Mouse (Mus musculus) liver, adult (tissue): ENCODE results near the gene Gm29666.

Source experiments
- GATA4 ChIP-seq: IDR thresholded peaks from 2 replicates; pipeline ENCODE4 v1.6.1; 2014; ENCODE audit warnings: mild to moderate bottlenecking, low read length; ENCODE audit not compliant: insufficient replicate concordance

Gene Gm29666

GRCm38 (mm10) chr15:84919938-84920337 lies at the start of gene Gm29666:
Gene Gm29666 (minus strand): TSS chr15:84920038.
- no peak for TF ChIP-seq GATA4

DNA sequence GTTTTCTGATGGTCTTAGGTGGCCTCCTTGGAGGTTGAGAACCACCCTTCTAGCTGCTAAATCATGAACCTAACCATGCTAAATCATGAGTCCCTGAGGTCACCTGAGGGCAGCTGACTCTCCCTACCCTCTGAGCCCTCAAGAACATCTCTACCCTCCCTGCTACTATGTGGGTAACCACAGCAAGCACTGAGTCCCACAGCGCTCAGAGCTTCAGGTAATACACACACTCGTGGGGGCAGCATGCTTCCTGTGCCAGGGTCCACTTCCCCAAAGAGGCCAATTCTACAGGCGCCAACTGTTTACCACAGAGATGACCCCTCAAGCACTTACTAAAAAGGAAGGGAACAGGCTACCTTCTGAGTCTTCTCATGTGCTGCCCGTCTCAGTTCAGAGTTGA lies 48.7 kb upstream of the Gm29666 start:
- TF ChIP-seq GATA4: no peak

DNA sequence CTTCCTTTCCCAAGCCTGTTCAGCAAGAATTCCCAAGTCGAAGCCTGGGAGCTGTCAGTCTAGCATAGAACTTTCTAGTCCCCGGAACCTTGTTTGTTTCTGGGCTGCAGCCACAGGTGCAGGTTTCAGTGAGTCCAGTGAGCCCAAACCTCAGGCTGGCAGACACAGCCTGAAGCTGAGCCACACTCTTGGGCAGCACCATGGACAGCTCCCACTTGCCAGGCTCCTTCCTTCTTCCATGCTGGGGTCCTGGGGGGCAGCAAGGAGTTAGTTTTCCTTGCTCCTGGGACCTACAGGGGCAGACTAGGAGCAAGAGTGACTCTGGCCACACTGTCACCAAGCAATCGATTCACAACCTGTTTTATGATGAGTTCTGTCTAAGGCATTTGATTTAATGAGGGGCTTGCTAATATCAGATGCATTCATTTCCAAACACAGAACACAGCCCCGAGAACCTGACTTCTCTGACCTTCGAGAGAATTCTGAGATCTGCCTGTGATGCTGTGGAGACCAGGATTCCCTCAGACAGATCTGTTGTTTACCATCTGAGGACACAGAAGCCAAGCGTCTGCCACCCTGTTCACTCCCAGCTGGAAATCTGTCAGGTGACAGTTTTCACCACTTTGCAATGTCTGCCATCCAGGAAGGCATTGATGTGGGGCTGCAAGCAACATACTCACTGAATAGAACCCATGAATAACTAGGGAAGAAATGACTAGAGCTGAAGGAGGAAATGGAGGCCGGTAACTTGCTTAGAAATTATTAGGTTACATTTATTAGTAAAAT lies 45.9 kb upstream of the Gm29666 start:
- TF ChIP-seq GATA4: no peak

DNA sequence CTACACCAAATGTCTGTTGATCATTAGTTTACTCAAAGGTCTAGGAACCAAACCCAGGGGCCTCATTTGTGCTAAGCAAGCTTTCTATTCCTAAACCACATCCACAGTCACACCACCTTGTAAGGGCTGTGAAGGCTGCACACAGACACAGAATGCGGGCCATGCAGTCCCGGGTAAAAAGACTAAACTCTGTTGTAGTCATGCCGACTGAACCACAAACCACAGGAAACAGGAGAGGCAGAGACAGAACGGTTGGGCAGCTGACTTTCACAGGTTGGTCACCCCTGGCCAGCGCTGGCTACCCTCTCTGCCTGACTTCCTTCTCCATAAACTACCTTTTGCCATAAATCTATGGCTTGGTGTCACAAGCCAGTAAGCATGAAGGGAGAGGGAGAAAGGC lies 44.9 kb upstream of the Gm29666 start:
- no peak for TF ChIP-seq GATA4

DNA sequence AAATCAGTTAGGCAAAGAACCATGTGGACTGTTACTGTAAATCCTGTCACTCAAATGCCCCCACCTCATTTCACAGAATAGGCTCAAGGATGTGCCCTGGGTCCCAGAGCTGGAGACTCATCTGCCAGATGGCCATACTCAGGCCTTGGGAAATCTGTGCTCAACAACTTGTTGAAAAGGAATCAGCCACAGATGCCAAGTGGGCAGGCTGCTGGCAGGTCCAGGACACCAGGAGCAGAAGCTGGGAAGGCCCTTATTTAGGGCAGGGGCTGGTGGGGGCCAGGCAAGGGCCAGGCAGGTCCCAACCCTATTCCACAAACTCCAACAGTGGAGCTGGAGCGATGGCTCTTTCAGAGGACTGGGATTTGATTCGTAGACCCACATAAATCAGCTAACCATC lies 42.7 kb upstream of the Gm29666 start:
- no peak for TF ChIP-seq GATA4

DNA sequence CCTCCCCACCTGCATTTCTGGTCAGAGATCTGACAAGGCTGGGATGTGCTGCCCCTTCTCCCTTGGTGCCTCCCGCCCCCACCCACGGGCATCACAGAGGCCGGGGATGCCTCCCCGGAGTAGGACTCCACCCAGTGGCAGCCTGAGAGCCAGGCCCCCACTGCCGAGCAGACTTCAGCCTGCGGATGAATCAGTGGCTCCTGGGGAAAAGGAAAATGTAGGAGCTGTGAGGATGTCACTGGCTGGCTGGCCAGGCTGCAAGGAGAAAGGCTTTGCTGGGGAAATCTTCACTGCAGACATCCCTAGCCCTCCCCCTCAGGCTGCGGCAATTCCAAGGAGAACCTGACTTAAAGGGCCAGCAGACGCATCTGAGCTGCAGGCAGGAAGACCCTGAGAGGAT lies 40.9 kb upstream of the Gm29666 start:
- TF ChIP-seq GATA4: no peak

DNA sequence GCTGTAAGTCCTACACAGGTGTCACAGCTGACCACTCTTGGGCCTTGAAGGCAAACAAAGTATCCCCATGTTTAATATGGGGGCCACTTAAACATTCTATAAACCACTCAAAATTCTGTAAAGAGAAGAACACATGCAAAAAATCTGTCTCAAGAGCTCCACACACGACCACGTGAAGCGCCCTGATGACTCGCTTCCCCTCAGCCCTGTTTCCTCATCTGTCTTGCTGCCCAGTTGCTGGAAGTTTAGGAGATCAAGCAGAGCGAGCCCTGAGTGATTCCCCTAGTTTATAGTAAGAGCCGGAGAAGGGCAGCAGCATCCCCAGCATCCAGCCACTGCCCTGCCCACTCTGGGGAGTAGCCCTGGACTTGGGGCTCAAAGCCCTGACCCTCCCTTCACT lies 40.1 kb upstream of the Gm29666 start:
- TF ChIP-seq GATA4: no peak

DNA sequence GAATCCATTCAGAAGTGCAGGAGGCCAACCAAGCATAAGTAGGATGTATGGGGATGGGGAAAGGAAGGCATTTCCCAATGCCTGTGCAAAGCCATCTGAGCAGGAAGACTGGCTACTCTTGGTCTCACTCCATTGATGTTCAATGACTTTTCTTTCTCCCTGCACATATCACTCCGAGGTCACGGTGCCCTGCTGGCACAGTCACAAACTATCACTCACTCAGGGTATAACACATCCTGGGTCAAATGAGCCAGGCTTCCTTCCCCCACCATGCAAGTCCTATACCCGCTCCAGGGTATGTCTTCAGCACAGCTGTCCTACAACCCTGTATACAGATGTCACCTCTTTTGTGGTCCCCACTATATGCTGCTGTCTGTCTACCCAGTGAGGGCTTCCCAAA lies 38.5 kb upstream of the Gm29666 start:
- TF ChIP-seq GATA4: no peak

DNA sequence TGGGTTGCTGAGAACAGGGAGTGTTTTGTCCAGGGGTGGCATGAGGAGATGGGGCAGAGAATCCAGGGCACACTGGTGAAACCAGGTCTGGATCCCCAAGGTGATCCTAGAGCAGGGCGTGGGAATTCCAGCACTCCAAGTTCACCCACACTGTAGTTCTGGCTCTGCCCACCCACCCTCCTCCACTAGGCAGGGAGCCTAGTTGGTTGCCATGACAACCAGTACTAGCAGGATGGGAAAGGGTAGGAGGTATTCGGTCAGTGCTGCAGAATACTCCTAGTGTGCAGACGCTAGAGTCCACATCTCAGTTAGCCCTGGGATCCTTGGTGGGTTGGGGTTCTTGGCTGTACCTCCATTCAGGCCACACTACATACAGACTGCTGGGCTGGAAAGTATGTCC lies 38.0 kb upstream of the Gm29666 start:
- TF ChIP-seq GATA4: no peak

DNA sequence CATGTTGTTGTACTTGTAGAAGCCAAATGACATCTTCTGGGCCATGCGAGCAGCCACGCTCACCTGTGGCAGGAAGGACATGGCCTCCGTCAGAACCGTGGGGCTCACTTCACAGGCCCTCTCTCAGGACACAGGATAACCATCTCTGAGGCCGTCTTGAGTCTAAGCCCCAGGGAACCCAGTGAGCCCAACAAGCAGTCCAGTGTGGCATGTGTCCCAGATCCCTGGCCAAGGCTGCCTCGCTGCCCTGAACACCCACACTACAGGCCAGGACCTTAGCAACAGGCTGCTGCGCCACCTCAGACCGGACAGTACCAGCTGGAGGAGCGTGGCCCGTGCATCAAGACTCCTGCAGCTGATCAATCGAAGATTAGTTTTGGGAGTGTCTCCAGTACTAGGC lies 33.4 kb upstream of the Gm29666 start:
- no peak for TF ChIP-seq GATA4

GRCm38 (mm10) chr15:84950053-84950452 lies 30.2 kb upstream of the Gm29666 start:
- no peak for TF ChIP-seq GATA4

GRCm38 (mm10) chr15:84948990-84949389 lies 29.2 kb upstream of the Gm29666 start:
- no peak for TF ChIP-seq GATA4

DNA sequence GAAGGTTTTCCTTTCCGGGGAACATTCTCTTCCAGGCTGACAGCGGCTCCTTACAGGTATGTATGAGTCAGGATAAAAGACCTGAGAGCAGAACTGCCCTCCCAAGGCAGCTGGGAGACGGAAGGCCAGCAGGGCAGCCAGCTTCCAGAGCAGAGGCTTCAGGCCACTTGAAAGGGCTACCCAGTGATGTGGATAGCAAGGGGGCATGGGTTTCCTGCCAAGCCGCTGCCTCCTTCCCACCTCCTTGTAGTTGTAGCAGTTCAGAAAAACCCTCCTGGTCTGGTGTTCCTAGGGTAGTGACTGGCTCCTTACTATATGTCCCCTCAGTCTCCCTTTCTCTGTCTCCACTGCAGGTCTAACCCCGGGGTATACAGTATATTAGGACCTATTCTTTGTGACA lies 24.5 kb upstream of the Gm29666 start:
- TF ChIP-seq GATA4: no peak

DNA sequence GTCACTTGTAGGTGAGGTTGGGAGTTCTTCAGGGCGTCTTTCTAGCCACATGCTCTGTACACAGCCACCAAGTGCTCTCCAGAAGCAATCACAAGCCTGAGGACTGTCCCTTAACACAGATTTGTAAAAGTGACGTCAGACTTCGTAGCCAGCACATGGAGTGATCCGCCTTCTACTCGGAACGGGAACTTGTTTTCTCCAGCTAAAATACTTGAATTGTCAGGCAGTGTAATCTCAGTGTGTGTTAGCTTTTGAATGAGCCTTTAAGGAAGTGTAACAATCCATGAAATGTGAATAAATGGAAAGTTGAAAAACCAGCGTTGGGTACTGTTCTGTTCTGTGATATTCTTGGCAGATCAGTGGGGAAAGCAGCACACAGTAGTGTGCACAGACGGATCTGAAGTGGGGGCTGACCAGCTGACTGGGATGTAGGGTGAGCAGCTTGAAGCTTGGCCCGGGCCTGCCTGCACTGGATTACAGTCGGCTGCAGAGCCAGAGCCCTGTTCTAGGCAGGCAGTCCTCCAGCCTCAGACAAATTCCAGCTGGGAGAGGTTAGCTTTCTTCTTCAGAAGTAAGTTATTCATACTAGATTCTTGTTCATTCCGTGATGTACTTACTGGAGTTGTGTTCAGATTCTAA lies 22.9 kb upstream of the Gm29666 start:
- TF ChIP-seq GATA4: no peak

DNA sequence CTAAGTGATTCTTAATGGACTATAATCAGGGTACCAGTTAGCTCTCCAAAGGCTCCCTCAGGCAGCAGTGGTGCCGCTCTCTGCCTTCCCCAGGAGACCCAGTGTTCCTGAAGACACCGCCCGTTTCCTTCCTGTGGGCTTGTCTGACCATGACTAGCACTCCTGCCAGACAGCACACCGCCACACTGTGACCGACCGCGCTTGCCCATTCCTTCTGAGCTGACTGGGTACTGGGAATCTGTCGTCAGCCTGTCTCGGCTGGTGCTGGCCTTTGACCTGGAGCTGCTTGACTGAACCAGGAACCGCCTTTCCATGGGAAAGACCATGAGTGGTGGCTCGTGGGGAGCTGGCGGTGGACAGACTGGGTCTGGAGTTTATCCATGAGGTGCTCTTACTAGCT lies 20.3 kb upstream of the Gm29666 start:
- TF ChIP-seq GATA4: no peak

DNA sequence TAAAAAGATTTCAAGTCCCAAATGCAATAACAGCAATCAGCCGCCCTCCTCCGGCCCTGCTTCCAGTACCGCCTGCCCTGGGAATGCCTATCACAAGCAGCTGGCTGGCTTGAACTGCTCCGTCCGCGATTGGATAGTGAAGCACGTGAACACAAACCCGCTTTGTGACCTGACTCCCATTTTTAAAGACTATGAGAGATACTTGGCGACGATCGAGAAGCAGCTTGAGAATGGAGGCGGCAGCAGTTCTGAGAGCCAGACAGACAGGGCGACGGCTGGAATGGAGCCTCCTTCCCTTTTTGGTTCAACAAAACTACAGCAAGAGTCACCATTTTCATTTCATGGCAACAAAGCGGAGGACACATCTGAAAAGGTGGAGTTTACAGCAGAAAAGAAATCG lies 15.1 kb upstream of the Gm29666 start:
- no peak for TF ChIP-seq GATA4

GRCm38 (mm10) chr15:84932351-84932750 lies 12.5 kb upstream of the Gm29666 start:
- TF ChIP-seq GATA4: no peak

GRCm38 (mm10) chr15:84925495-84926018 lies 5.7 kb upstream of the Gm29666 start:
- no peak for TF ChIP-seq GATA4
